Mouse (Mus musculus): Measurements from ENCODE around the gene Usp1. TPM values are rescaled to one million over a fixed set of nuclear protein-coding genes. Genes with fewer than 3 reads are reported as not detected.
"Not testable (repeated sequence)": the region's sequence is repeated elsewhere in the genome, so short reads cannot be mapped to it uniquely, and the experiment has no call there.

The Usp1 gene
- polyA plus RNA-seq, 1 experiment from 2014 or later: 143 TPM

DNA sequence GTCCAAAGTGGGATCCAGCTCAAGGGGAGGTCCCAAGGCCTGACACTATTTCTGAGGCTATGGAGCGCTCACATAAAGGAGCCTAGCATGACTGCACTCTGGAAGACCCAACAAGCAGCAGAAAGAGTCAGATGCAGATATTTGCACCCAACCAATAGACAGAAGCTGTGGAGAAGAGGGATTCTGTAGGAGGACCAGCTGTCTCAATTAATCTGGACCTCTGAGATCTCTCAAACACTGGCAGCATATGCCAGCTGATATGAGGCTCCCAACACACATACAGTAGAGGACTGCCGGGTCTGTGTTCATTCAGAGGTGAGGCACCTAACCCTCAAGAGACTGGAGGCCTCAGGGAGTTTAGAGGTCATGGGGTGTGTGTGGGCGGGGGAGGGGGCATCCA is 56.4 kb downstream of the Usp1 start:
- DNase-seq (ENCODE audit: low spot score): not testable (repeated sequence)

DNA sequence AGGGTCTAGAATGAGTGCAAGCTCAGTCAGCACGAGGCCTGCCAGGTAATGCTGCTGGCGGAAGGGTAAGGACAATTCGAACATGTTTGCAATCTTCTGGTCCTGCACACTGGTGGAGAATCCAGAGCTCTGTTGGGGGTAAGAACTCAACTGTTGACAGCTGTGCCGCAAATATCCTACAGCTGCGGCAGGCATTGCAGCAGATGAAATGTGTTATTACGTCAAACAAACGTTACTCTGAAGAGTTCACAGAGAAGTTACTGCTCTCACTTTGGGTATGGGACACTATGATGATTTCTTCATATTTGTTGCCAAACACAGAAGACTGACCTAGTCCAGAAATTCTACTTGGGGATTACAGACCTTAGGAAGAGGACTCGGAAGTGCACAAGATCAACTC is 61.1 kb downstream of the Usp1 start:
- no peak for DNase-seq (ENCODE audit: low spot score)

Other genes with a start within 250 kb of the Usp1 start
- gene L1td1, start 197.1 kb upstream of the Usp1 start, polyA plus RNA-seq (2015; fragmentation: Nextera tagmentation; extraction: Ambion mirVana): not detected in 2 replicates
- 0.10 and 0.17 TPM in 2 replicates for gene Kank4, start 106.3 kb upstream of the Usp1 start, polyA plus RNA-seq (2015; fragmentation: Nextera tagmentation; extraction: Ambion mirVana)
- gene I0C0044D17Rik, start 100.0 kb upstream of the Usp1 start, polyA plus RNA-seq (2015; fragmentation: Nextera tagmentation; extraction: Ambion mirVana): not detected in 2 replicates
- 0.13 and 0.33 TPM in 2 replicates for gene Angptl3, start 107.1 kb downstream of the Usp1 start, polyA plus RNA-seq (2015; fragmentation: Nextera tagmentation; extraction: Ambion mirVana)
- gene Dock7, start 197.1 kb downstream of the Usp1 start, polyA plus RNA-seq (2015; fragmentation: Nextera tagmentation; extraction: Ambion mirVana): 6.0 and 6.1 TPM in 2 replicates

Data from thymus, postnatal 0 days (tissue).